Mouse (Mus musculus): ENCODE results near the gene Inpp4a. TPM values are rescaled to one million over a fixed set of nuclear protein-coding genes. Genes with fewer than 3 reads are reported as not detected.

Inpp4a gene
- polyA plus RNA-seq, 1 experiment from 2014 or later, result 39.6 TPM

DNA sequence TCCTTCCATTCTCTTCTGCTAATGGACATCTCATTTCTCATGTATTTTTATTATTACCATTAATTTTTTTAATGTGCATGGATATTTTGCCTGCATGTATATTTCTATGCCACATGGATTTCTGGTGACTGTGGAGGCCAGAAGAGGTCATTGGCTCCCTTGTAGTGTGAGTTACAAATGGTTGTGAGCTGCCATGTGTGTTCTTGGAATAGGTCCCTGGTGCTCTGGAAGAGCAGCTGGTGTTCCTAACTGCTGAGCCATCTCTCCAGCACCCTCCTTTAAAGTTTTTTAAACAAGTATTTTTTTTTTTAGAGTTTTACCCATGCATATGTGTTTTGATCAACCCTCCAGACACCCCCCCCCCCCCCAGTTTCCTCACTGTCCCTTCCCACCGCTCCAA is 3.3 kb upstream of the Inpp4a start:
- H3K36me3 ChIP-seq (ENCODE audit: control insufficient read depth, insufficient read depth, low read length), result no peaks in the 10 kb centered on the region
- H3K9ac ChIP-seq (ENCODE audit: low read length), result no peak overlapping the region
- H3K4me1 ChIP-seq (ENCODE audit: control insufficient read depth, insufficient read depth, low read length), result peaks cover 10% of the 10 kb centered on the region
- 55% methylated on average over 1 of the region's 1 CpGs for WGBS
- H3K9me3 ChIP-seq (replicated peaks; ENCODE audit: control insufficient read depth, low read length), result no peaks in the 10 kb centered on the region
- DNase-seq (ENCODE audit: low spot score), result no peak
- H3K4me2 ChIP-seq (ENCODE audit: low read length), result no peak overlapping the region
- H3K27me3 ChIP-seq (replicated peaks; ENCODE audit: control insufficient read depth, insufficient read depth, low read length), result no peaks in the 10 kb centered on the region
- H3K4me3 ChIP-seq (ENCODE audit: low read depth, low read length), result no peak overlapping the region
- no peak overlapping the region for H3K27ac ChIP-seq (ENCODE audit: low read depth, low read length)
- ATAC-seq, result no peak

DNA sequence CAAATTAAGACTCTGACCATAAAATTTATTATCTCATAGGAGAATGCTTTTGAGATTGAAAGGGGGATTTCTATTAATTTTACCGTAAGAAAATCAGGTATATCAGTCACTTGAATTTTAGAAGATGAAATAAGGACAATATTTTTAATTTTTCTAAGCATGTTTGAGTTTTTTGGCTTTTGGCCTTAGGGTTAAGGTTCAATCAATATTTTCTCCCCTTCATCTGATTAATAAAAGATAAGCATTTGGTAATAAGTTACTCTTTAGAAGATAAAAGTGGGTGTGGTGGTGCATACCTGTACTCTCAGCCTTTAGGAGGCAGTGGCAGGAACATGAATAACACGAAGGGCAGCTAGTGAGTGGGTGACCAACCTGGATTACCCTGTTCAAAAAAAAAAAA is 761 bp upstream of the Inpp4a start:
- Histone ChIP-seq H3K27me3 (replicated peaks; ENCODE audit: control insufficient read depth, insufficient read depth, low read length) (no peaks in the 10 kb centered on the region), H3K4me2 (ENCODE audit: low read length) (no peak overlapping the region), H3K27ac (ENCODE audit: low read depth, low read length) (no peak overlapping the region), H3K4me3 (ENCODE audit: low read depth, low read length) (no peak overlapping the region), H3K36me3 (ENCODE audit: control insufficient read depth, insufficient read depth, low read length) (no peaks in the 10 kb centered on the region), H3K4me1 (ENCODE audit: control insufficient read depth, insufficient read depth, low read length) (peaks cover 13% of the 10 kb centered on the region), H3K9ac (ENCODE audit: low read length) (no peak overlapping the region), H3K9me3 (replicated peaks; ENCODE audit: control insufficient read depth, low read length) (no peaks in the 10 kb centered on the region)
- ATAC-seq (no peak), DNase-seq (ENCODE audit: low spot score) (no peak)
- 80% methylated on average over 2 of the region's 2 CpGs for WGBS

DNA sequence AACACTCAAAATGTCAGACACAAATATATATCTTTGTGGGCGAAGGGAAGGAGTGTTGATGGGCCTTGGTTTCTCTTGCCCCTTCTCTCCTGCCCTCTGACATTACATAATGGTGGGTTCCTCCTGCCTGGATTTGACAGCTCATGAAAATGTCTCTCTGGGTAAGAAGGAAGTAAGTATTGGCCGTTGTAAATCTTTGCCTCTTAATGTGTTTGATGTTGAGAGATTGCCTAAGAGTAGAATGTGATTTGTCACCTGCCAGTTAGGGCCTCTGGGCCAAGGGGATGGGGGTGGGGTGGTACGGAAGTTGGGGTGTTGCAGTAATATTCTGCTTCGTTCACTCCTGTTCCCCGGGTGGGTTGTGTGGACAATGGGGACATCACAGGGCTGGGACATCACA is 985 bp downstream of the Inpp4a start:
- Histone ChIP-seq H3K27me3 (replicated peaks; ENCODE audit: control insufficient read depth, insufficient read depth, low read length) (no peaks in the 10 kb centered on the region), H3K4me3 (ENCODE audit: low read depth, low read length) (peak overlapping the region; percentile 91), H3K4me2 (ENCODE audit: low read length) (peak overlapping the region; percentile 54), H3K4me1 (ENCODE audit: control insufficient read depth, insufficient read depth, low read length) (peaks cover 13% of the 10 kb centered on the region), H3K36me3 (ENCODE audit: control insufficient read depth, insufficient read depth, low read length) (no peaks in the 10 kb centered on the region), H3K9me3 (replicated peaks; ENCODE audit: control insufficient read depth, low read length) (no peaks in the 10 kb centered on the region), H3K9ac (ENCODE audit: low read length) (peak overlapping the region; percentile 91), H3K27ac (ENCODE audit: low read depth, low read length) (no peak overlapping the region)
- 73% methylated on average over 5 of the region's 5 CpGs for WGBS
- DNase-seq (ENCODE audit: low spot score) (no peak), ATAC-seq (no peak)

DNA sequence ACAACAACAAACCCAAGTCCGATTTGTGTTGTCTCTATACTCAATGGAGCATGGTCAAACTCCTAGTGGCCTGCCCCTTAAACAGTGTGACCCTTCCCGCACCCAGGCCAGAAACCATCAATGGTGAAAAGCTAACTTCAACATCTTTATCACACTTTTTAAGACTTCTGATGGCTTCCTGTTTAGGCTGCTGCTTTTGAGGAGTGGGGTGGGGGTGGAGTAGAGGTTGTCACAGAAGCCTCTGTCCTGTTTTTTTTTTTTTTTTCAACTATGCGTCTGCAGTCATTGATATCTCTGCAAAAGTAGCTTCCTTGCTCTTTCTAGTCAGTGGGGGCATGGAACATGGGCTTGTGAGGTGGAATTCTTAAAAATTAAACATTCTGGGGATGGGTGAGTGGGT is 3.1 kb downstream of the Inpp4a start:
- Histone ChIP-seq H3K9ac (ENCODE audit: low read length) (no peak overlapping the region), H3K27me3 (replicated peaks; ENCODE audit: control insufficient read depth, insufficient read depth, low read length) (no peaks in the 10 kb centered on the region), H3K27ac (ENCODE audit: low read depth, low read length) (no peak overlapping the region), H3K36me3 (ENCODE audit: control insufficient read depth, insufficient read depth, low read length) (no peaks in the 10 kb centered on the region), H3K9me3 (replicated peaks; ENCODE audit: control insufficient read depth, low read length) (no peaks in the 10 kb centered on the region), H3K4me3 (ENCODE audit: low read depth, low read length) (no peak overlapping the region), H3K4me2 (ENCODE audit: low read length) (no peak overlapping the region), H3K4me1 (ENCODE audit: control insufficient read depth, insufficient read depth, low read length) (peaks cover 13% of the 10 kb centered on the region)
- ATAC-seq (no peak), DNase-seq (ENCODE audit: low spot score) (no peak)
- 92% methylated on average over 3 of the region's 3 CpGs for WGBS

DNA sequence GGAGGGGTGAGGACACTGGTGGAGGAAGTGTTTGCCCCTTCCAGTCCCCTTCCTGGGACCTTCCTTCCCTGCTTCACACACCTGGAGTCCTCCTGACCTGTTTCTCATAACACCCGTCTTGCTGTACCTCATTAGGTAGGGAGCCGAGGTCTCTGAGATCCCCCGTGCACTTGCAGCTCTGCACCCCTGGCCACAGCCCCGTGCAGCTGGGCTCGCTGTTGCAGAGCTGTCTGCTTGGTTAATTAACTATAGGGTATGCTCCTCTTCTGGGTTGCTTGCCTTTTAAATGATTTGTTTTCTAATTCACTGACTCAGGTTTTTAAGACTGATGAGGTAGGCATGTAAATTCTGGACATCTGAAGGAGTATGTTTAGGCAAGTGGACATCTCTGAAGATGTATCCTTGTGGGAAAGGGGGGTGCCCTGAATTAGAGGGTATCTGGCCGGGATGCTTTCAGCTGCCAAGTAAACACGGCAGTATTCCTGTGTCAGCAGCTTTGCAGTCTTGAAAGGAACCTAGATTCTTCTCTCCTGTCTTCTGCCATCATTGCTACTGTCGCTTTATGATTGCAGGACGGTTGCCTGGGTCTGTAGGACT is 6.1 kb downstream of the Inpp4a start:
- no peak for ATAC-seq
- 75% methylated on average over 9 of the region's 9 CpGs for WGBS

DNA sequence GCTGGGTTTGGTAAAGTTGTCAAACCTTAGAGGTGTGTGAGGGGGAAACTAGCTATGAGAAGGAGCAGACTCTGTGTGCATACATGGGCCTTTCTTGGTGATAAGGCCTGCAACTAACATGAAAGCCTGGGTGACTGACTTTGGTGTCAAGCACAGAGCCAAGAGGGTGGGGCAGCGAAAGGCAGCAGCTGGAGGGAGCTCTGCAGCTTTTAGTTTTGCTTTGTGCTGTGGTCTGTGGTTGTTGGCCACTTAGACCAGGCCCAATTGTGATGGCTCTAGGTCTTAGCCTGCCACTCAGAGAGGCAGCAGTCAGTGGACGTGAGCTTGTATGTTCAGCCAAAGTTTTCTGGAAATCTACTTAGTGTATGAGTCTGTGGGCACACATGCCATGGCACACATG is 7.9 kb downstream of the Inpp4a start:
- no peak overlapping the region for H3K9ac ChIP-seq (ENCODE audit: low read length)
- DNase-seq (ENCODE audit: low spot score) (no peak), ATAC-seq (no peak)
- WGBS, result 90% methylated on average over 2 of the region's 2 CpGs
- H3K4me3 ChIP-seq (ENCODE audit: low read depth, low read length), result no peak overlapping the region
- H3K36me3 ChIP-seq (ENCODE audit: control insufficient read depth, insufficient read depth, low read length), result no peaks in the 10 kb centered on the region
- H3K4me2 ChIP-seq (ENCODE audit: low read length), result no peak overlapping the region
- no peak overlapping the region for H3K27ac ChIP-seq (ENCODE audit: low read depth, low read length)
- no peaks in the 10 kb centered on the region for H3K27me3 ChIP-seq (replicated peaks; ENCODE audit: control insufficient read depth, insufficient read depth, low read length)
- no peaks in the 10 kb centered on the region for H3K9me3 ChIP-seq (replicated peaks; ENCODE audit: control insufficient read depth, low read length)
- no peaks in the 10 kb centered on the region for H3K4me1 ChIP-seq (ENCODE audit: control insufficient read depth, insufficient read depth, low read length)

More for the DNA sequence above, 6.1 kb downstream of the Inpp4a start:
- no peak for DNase-seq (ENCODE audit: low spot score)
- Histone ChIP-seq H3K27me3 (replicated peaks; ENCODE audit: control insufficient read depth, insufficient read depth, low read length) (no peaks in the 10 kb centered on the region), H3K9ac (ENCODE audit: low read length) (no peak overlapping the region), H3K4me1 (ENCODE audit: control insufficient read depth, insufficient read depth, low read length) (peaks cover 10% of the 10 kb centered on the region), H3K4me3 (ENCODE audit: low read depth, low read length) (no peak overlapping the region), H3K27ac (ENCODE audit: low read depth, low read length) (no peak overlapping the region), H3K4me2 (ENCODE audit: low read length) (no peak overlapping the region), H3K36me3 (ENCODE audit: control insufficient read depth, insufficient read depth, low read length) (no peaks in the 10 kb centered on the region), H3K9me3 (replicated peaks; ENCODE audit: control insufficient read depth, low read length) (no peaks in the 10 kb centered on the region)

DNA sequence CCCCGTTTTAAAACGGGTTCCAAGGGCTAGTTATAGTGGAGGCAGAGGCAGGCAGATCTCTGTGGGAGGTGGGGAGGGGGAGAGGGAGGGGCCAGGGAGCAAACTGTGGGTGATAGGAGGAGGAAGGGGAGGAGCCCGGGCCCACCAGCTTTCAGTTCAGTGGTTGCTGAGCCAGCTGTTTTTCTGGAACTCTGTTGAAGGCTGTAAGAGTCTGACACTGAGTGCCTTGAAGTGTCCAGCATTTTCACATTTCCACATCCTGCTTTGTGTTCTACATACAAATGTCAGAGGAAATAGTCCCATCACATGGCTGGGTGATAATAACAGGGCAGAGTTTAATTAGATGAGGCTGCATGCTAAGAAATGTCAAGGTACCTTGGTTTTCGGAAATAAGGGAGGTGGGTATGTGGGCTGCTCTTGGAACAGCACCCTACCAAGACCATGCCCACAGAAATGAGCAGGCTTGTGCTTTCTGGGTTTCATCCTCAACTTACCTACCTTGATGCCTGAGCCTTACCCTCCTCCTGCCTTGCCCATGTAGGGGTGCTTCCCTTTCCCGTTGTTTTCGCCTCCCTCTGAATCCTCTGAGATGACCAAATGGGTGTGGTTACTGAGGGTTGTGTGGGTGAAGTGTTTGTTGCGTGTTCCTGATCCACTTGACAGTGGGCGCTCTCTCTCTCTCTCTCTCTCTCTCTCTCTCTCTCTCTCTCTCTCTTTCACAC is 8.5 kb downstream of the Inpp4a start:
- H3K9me3 ChIP-seq (replicated peaks; ENCODE audit: control insufficient read depth, low read length), result no peaks in the 10 kb centered on the region
- no peak overlapping the region for H3K27ac ChIP-seq (ENCODE audit: low read depth, low read length)
- no peak for ATAC-seq
- no peak overlapping the region for H3K9ac ChIP-seq (ENCODE audit: low read length)
- no peaks in the 10 kb centered on the region for H3K36me3 ChIP-seq (ENCODE audit: control insufficient read depth, insufficient read depth, low read length)
- H3K4me3 ChIP-seq (ENCODE audit: low read depth, low read length), result no peak overlapping the region
- WGBS, result 88% methylated on average over 8 of the region's 8 CpGs
- H3K27me3 ChIP-seq (replicated peaks; ENCODE audit: control insufficient read depth, insufficient read depth, low read length), result no peaks in the 10 kb centered on the region
- no peak for DNase-seq (ENCODE audit: low spot score)
- H3K4me2 ChIP-seq (ENCODE audit: low read length), result no peak overlapping the region
- H3K4me1 ChIP-seq (ENCODE audit: control insufficient read depth, insufficient read depth, low read length), result no peaks in the 10 kb centered on the region

DNA sequence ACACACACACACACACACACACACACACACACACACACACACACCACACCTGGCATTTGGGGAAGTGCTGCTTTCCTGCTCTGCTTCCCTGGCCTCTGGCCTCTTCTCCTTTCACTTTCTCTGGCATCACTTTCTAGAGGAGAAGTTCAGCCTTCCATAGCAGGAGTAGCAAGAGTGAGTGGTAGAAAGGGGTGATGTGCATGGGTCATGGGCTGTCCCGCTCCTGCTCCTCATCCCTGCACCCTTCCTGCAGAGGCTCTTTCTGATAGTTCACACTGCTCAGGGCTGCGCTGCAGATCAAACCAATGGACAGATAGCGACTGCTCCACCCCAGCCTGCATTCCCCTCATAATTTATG is 9.1 kb downstream of the Inpp4a start:
- Histone ChIP-seq H3K4me3 (ENCODE audit: low read depth, low read length) (no peak overlapping the region), H3K4me2 (ENCODE audit: low read length) (no peak overlapping the region), H3K27ac (ENCODE audit: low read depth, low read length) (no peak overlapping the region), H3K9ac (ENCODE audit: low read length) (no peak overlapping the region), H3K4me1 (ENCODE audit: control insufficient read depth, insufficient read depth, low read length) (no peaks in the 10 kb centered on the region), H3K9me3 (replicated peaks; ENCODE audit: control insufficient read depth, low read length) (no peaks in the 10 kb centered on the region), H3K27me3 (replicated peaks; ENCODE audit: control insufficient read depth, insufficient read depth, low read length) (no peaks in the 10 kb centered on the region), H3K36me3 (ENCODE audit: control insufficient read depth, insufficient read depth, low read length) (no peaks in the 10 kb centered on the region)
- WGBS, result 90% methylated on average over 3 of the region's 3 CpGs
- DNase-seq (ENCODE audit: low spot score) (no peak), ATAC-seq (no peak)

DNA sequence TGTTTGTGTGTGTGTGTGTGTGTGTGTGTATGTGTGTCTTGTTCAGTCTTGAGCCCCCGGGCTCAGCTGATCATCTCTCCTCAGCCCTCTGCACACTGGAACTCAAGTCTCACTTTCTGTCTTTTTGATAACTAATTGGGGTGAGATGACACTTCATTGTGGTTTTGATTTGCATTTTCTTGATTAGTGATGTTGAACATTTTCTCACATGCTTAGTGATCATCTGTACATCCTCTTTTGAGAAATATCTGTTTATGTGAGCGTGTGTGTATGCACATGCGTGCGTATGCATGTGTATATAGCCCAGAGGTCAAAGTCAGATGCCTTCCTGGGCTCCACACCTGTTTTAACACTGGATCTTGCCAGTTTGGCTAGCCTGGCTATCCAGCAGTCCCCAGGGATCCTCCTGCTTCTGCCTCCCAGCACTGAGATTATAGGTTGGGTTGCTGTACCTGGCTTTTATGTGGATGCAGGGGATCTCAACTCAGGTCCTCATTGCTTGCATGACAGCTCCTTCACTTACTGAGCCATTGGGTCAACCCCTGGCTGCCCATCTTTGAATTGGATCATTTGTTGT is 10.4 kb downstream of the Inpp4a start:
- Histone ChIP-seq H3K9me3 (replicated peaks; ENCODE audit: control insufficient read depth, low read length) (no peaks in the 10 kb centered on the region), H3K9ac (ENCODE audit: low read length) (no peak overlapping the region), H3K4me3 (ENCODE audit: low read depth, low read length) (no peak overlapping the region), H3K4me2 (ENCODE audit: low read length) (no peak overlapping the region), H3K36me3 (ENCODE audit: control insufficient read depth, insufficient read depth, low read length) (no peaks in the 10 kb centered on the region), H3K27ac (ENCODE audit: low read depth, low read length) (no peak overlapping the region), H3K4me1 (ENCODE audit: control insufficient read depth, insufficient read depth, low read length) (no peaks in the 10 kb centered on the region), H3K27me3 (replicated peaks; ENCODE audit: control insufficient read depth, insufficient read depth, low read length) (no peaks in the 10 kb centered on the region)
- DNase-seq (ENCODE audit: low spot score), result no peak
- 91% methylated on average over 4 of the region's 4 CpGs for WGBS
- ATAC-seq, result no peak
